Mouse (Mus musculus) C2C12 (cell line): ENCODE data around the gene Cnn2. TPM values are rescaled to one million over a fixed set of nuclear protein-coding genes. Genes with fewer than 3 reads are reported as not detected.

Source experiments
- H3K27me3 ChIP-seq: one replicate; pipeline ENCODE4 v1.6.1; 2011; ENCODE audit not compliant: control insufficient read depth, insufficient read depth, insufficient read length
- H3K36me3 ChIP-seq: one replicate; pipeline ENCODE4 v1.6.1; 2011; ENCODE audit not compliant: control insufficient read depth, insufficient read depth
- H3K4me3 ChIP-seq: one replicate; pipeline ENCODE4 v1.5.1; 2011; ENCODE audit warnings: mild to moderate bottlenecking, control low read depth; ENCODE audit not compliant: poor library complexity, insufficient read depth, severe bottlenecking
- H3K79me2 ChIP-seq: one replicate; pipeline ENCODE4 v1.6.1; 2011; ENCODE audit not compliant: control insufficient read depth, insufficient read depth
- H3K79me3 ChIP-seq: one replicate; pipeline ENCODE4 v1.6.1; 2011; ENCODE audit warnings: low read depth, control low read depth
- H3ac ChIP-seq: one replicate; pipeline ENCODE3; 2011; ENCODE audit warnings: low read depth; ENCODE audit not compliant: control insufficient read depth, insufficient read length
- CEBPB ChIP-seq: IDR thresholded peaks from one replicate; pipeline ENCODE4 v1.6.1; 2011; ENCODE audit warnings: low read depth, mild to moderate bottlenecking, control low read depth, moderate library complexity
- CTCF ChIP-seq: IDR thresholded peaks from one replicate; pipeline ENCODE4 v1.5.1; 2011; ENCODE audit not compliant: control insufficient read depth, insufficient read depth, insufficient read length
- FOSL1 ChIP-seq: IDR thresholded peaks from one replicate; pipeline ENCODE4 v1.8.0; 2011; ENCODE audit warnings: mild to moderate bottlenecking, low read length; ENCODE audit not compliant: poor library complexity, insufficient read depth, severe bottlenecking
- MAX ChIP-seq: IDR thresholded peaks from one replicate; pipeline ENCODE4 v1.6.1; 2011; ENCODE audit warnings: mild to moderate bottlenecking, control low read depth
- MYOD1 ChIP-seq: IDR thresholded peaks from one replicate; pipeline ENCODE4 v1.6.1; 2011; ENCODE audit warnings: low read depth; ENCODE audit not compliant: control insufficient read depth, insufficient read length
- MYOG ChIP-seq: IDR thresholded peaks from one replicate; pipeline ENCODE4 v1.6.1; 2011; ENCODE audit not compliant: control insufficient read depth, insufficient read length; ENCODE audit errors: extremely low read depth
- USF1 ChIP-seq: IDR thresholded peaks from one replicate; pipeline ENCODE4 v1.6.1; 2011; ENCODE audit warnings: low read depth, mild to moderate bottlenecking, control low read depth, moderate library complexity
- polyA plus RNA-seq: library from polyadenylated mRNA; unstranded; fragments of >200 nt; fragmentation: generic; extraction: Trizol; gene quantifications from one replicate; pipeline ENCODE4 v1.2.1, GENCODE M21; 2012; ENCODE audit warnings: missing spikeins

Gene Cnn2
- polyA plus RNA-seq, 1 experiment: 437 TPM

DNA sequence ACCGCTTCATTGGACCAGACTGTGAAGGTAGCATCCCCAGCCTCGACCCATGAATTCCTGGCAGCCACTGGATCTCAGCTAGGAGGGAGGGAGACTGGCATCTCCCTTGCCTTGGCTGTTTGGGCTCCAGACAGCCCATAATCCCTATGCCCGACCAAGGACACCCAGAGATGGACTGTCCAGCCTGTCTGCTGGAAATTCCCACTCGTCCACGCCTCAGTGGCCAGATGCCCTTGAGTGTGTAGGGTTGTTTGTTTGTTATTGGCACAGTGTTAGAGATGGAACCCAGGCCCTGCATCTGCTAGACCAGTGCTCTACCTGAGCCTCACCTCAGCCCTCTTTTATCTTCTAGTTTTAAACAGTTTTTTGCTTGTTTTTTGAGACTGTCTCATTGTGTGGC lies 23.1 kb upstream of the Cnn2 start:
- Histone ChIP-seq H3ac (no peak overlapping the region), H3K27me3 (no peaks in the 10 kb centered on the region), H3K4me3 (no peak overlapping the region), H3K79me2 (peaks cover 28% of the 10 kb centered on the region), H3K36me3 (peaks cover 64% of the 10 kb centered on the region), H3K79me3 (peaks cover 16% of the 10 kb centered on the region)
- TF ChIP-seq MYOD1 (no peak), USF1 (no peak), CEBPB (no peak), CTCF (no peak), MAX (no peak), FOSL1 (no peak), MYOG (no peak)

DNA sequence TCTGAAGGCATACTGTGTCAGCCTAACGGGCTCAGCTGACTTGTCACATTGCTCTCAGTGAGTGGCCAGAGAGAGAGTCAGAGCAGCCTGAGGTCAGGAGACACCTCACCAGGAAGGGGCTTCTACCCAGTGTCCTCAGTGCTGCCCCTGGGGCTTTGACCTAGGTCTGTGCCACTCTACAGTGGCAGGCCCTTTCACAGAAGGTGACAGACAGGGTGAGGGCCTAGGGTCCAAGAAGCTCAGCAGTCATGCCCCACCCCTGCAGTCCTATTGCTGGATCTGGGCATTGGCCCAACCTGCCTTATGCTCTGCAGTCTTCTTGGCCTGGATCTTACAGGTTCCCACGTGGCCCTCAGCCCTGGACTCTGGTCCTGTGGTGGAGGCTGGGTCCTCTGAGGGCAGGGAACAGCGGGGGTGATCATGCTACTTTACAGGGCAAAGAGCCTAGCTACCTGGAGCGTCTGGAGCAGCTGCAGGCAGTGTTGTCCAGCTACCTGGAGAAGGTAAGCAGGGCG lies 21.4 kb upstream of the Cnn2 start:
- Histone ChIP-seq H3ac (no peak overlapping the region), H3K27me3 (peaks cover 3% of the 10 kb centered on the region), H3K36me3 (peaks cover 55% of the 10 kb centered on the region), H3K4me3 (no peak overlapping the region), H3K79me3 (peaks cover 3% of the 10 kb centered on the region), H3K79me2 (peaks cover 12% of the 10 kb centered on the region)
- no peak for TF ChIP-seq MYOG
- TF ChIP-seq USF1: no peak
- TF ChIP-seq MYOD1: no peak
- TF ChIP-seq FOSL1: no peak
- TF ChIP-seq MAX: no peak
- TF ChIP-seq CTCF: no peak
- TF ChIP-seq CEBPB: no peak

- no peak overlapping the region for H3K4me3 ChIP-seq
- H3K36me3 ChIP-seq: peaks cover 42% of the 10 kb centered on the region
- peaks cover 3% of the 10 kb centered on the region for H3K27me3 ChIP-seq
- H3K79me3 ChIP-seq: no peaks in the 10 kb centered on the region
- no peaks in the 10 kb centered on the region for H3K79me2 ChIP-seq
- TF ChIP-seq MYOG (no peak), CTCF (no peak), FOSL1 (no peak), MYOD1 (no peak), USF1 (no peak), MAX (no peak), CEBPB (no peak)
- H3ac ChIP-seq: no peak overlapping the region
Measured at GRCm38 (mm10) chr10:79968181-79968580, 20.2 kb upstream of the Cnn2 start.

DNA sequence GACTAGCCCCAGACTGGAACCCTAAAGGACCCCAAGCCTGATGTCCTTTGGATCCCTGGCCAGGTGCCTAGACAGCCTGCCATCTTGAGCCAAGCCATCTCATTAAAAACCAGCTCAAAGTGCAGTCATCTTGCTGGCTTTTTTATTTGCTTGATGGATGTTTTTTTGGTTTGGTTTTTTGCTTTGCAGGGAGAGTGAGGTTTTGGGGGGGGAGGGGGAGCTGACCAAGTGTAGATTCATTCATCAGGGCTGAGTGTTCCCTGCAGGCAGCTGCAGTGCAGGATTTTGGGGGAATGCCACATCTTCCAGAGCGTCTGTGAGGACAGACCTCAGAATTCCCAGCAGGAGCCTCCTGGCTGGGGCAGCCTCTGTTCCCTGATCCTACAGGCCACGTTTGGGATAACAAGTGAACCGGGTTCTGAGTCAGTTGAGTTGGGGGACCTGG lies 19.2 kb upstream of the Cnn2 start:
- Histone ChIP-seq H3K79me3 (no peaks in the 10 kb centered on the region), H3K36me3 (peaks cover 36% of the 10 kb centered on the region), H3K4me3 (no peak overlapping the region), H3K27me3 (peaks cover 3% of the 10 kb centered on the region), H3ac (no peak overlapping the region), H3K79me2 (no peaks in the 10 kb centered on the region)
- TF ChIP-seq FOSL1: no peak
- TF ChIP-seq MYOD1: no peak
- TF ChIP-seq USF1: no peak
- no peak for TF ChIP-seq CTCF
- no peak for TF ChIP-seq MAX
- TF ChIP-seq CEBPB: no peak
- no peak for TF ChIP-seq MYOG

DNA sequence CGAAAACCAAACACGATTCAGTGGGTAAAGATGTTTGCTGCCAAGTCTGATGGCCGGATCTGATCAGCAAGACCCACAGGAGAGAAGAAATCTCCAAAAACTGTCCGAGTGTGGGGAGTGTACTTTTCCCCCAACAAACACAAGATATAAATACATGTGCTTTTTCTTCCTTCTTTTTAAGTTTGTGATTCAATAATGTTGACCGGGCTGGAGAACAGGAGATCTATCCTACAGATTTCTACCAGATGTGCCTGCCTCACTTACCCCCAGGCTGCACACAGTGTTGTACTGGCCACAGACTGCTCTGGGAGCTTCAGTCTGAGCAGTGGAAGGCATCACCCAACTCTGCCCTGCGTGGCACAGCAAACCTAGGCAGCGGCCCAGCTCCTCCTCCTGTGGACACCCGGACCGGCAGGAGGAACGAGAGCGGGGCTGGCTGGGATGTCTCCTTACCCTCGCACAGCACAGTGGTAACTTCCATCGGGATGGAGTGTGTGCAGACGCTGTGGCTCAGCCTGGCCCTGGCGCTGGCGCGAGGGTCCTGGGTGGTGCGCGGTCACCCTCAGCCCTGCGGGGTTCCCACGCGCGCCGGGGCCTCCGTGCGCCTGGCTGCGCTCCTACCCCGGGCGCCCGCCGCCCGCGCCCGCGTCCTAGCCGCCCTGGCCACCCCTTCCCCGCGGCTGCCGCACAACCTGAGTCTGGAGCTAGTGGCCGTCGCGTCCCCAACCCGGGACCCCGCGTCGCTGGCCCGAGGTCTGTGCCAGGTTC lies 17.8 kb upstream of the Cnn2 start, which contains the start of gene Grin3b:
TSS of gene Grin3b (plus strand) at position 301 of the 768 bp plus-strand sequence.
- Histone ChIP-seq H3K79me3 (no peaks in the 10 kb centered on the region), H3K36me3 (peaks cover 27% of the 10 kb centered on the region), H3K27me3 (peaks cover 3% of the 10 kb centered on the region), H3ac (no peak within 1 kb of the TSS), H3K4me3 (no peak within 1 kb of the TSS), H3K79me2 (no peaks in the 10 kb centered on the region)
- TF ChIP-seq MYOG: no peak
- TF ChIP-seq USF1: no peak
- TF ChIP-seq CEBPB: no peak
- TF ChIP-seq FOSL1: no peak
- no peak for TF ChIP-seq MYOD1
- TF ChIP-seq MAX: no peak
- TF ChIP-seq CTCF: no peak

- no peaks in the 10 kb centered on the region for H3K79me2 ChIP-seq
Measured at GRCm38 (mm10) chr10:79971183-79971497, 17.2 kb upstream of the Cnn2 start.

More at GRCm38 (mm10) chr10:79971183-79971497, 17.2 kb upstream of the Cnn2 start:
- peaks cover 3% of the 10 kb centered on the region for H3K27me3 ChIP-seq
- no peak overlapping the region for H3ac ChIP-seq
- H3K4me3 ChIP-seq: no peak overlapping the region
- TF ChIP-seq USF1: no peak
- no peak for TF ChIP-seq MYOG
- no peak for TF ChIP-seq CTCF
- no peak for TF ChIP-seq CEBPB
- TF ChIP-seq FOSL1: no peak
- no peak for TF ChIP-seq MYOD1
- no peak for TF ChIP-seq MAX
- peaks cover 27% of the 10 kb centered on the region for H3K36me3 ChIP-seq
- no peaks in the 10 kb centered on the region for H3K79me3 ChIP-seq
